Mouse (Mus musculus) activated CD4-positive, CD25-positive, alpha-beta regulatory T cell, adult 9 weeks (primary cell): Measurements from ENCODE around the gene Pyurf. TPM values are rescaled to one million over a fixed set of nuclear protein-coding genes. Genes with fewer than 3 reads are reported as not detected.

Experiments
- polyA plus RNA-seq: library from polyadenylated mRNA; unstranded; fragments of 100-300 nt; shearing (Covaris generic); gene quantifications from one replicate; pipeline ENCODE4 v1.2.1, GENCODE M21; 2017

Gene Pyurf
- polyA plus RNA-seq = 7.8 TPM

DNA sequence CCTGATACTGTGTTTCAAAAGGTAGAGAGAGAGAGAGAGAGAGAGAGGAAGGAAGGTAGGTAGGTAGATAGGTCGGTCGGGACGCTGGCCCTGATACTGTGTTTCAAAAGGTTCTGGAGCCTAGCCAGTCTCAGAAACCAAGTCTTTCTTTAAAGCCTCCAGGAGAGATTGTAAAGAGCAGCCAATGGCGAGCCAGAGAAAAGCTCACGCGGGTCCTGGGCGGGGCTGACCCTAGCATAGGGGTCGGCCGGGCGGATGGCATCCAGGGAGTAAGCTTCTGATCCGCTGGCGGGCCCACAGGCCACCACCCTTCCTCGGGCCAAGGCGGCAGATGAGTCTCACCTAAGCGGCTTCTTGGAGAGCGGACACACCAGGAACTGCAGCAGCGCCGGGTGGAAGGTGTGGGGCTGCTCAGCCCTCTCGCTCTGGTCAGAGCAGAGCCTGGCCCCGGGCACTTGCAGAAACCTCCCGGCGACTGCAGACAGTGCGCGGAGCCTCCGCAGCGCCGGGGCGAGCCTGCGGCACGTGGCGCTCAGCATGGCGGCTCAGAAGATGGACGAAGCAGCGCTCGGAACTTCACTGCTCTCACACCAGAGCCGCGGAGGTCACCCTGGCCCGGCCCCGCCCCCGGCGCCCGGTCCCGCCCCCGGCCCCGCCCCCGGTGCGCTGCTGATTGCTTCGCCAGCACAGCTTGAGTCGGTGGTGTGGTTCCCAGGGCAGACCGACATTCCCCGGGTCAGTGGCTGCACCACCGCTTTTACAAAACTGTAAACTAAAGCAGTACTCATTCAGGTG is at the start of gene Pyurf:
TSS of gene Pyurf (minus strand) at position 612 of the 795 bp plus-strand sequence.

DNA sequence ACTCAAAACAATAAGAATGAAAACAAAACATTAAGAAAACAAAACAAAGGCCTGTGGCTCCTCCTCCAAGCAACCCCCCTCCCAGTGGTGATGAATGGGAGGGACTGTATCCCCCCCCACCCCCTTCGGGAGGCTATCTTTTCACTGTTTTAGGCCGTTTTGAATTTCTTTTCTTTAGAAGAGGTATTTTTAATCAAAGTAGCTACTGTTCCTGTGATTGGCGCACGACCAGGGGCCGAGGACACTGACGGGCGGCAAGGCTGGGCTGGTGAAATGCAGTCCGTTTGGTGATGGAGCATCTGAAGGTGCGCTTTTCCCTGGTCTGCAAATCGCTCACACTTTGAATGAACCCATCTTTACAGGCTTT is 10.5 kb upstream of the Pyurf start, which contains the start of gene Lancl2:
TSS of gene Lancl2 (plus strand) at position 165 of the 367 bp plus-strand sequence.

Other genes with a start within 250 kb of the Pyurf start
- gene Ppm1k, start 156.6 kb downstream of the Pyurf start, polyA plus RNA-seq = 18.2 TPM
- gene Herc6, start 111.1 kb downstream of the Pyurf start, polyA plus RNA-seq = 32.5 TPM
- 7.4 TPM for gene Lancl2, start 10.5 kb upstream of the Pyurf start, polyA plus RNA-seq
- gene Vopp1, start 133.1 kb upstream of the Pyurf start, polyA plus RNA-seq = 17.2 TPM
- not detected for gene Vmn1r21, start 158.3 kb upstream of the Pyurf start, polyA plus RNA-seq
- gene Vmn1r22, start 215.9 kb upstream of the Pyurf start, polyA plus RNA-seq = not detected
- not detected for gene Vmn1r23, start 234.8 kb upstream of the Pyurf start, polyA plus RNA-seq